Mouse (Mus musculus) thymus, adult 2 months (tissue): ENCODE results near the gene Nos1ap.

Experiments used
- CTCF ChIP-seq: fragments of 200-500 bp; IDR thresholded peaks from 2 replicates; pipeline ENCODE4 v1.5.1; 2012; ENCODE audit warnings: mild to moderate bottlenecking, control low read depth, low read length, moderate library complexity, borderline replicate concordance; ENCODE audit not compliant: control insufficient read depth, poor library complexity, insufficient read depth; ENCODE audit errors: extremely low read depth
- POLR2A ChIP-seq: fragments of 200-500 bp; IDR thresholded peaks from 2 replicates; pipeline ENCODE4 v1.6.1; 2012; ENCODE audit warnings: mild to moderate bottlenecking, low read length, control low read depth, moderate library complexity; ENCODE audit not compliant: control insufficient read depth, poor library complexity, insufficient read depth; ENCODE audit errors: extremely low read depth

DNA sequence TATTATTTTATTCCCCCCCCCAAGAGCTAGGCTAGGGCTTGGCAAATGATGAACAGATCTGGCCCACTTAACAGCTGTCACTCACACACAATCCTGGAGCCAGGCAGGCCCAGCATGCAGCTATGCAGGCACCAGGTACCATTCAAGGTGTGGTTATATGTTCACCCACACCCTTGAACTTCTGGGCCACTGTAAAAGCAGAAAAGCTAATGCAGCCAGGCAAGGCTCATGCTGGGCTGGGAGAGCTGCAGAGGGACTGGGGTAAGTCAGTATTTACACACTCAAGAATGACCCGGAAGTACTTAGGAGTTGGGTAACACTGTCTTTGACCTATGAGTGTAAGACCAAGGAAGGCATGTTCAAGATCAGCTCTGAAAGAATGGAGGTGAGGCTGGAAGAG lies 265.3 kb downstream of the Nos1ap start:
- TF ChIP-seq POLR2A (no peak), CTCF (no peak)
